Mouse (Mus musculus) spleen, embryonic (tissue): ENCODE measurements around the gene Gm44503.

Source experiments
- CTCF ChIA-PET: fragments of 350-600 bp; sonication (Branson Sonifier 250); formaldehyde crosslinking; loops from one replicate; lab custom pipeline; 2022; lab: Charles Lee

The Gm44503 gene

DNA sequence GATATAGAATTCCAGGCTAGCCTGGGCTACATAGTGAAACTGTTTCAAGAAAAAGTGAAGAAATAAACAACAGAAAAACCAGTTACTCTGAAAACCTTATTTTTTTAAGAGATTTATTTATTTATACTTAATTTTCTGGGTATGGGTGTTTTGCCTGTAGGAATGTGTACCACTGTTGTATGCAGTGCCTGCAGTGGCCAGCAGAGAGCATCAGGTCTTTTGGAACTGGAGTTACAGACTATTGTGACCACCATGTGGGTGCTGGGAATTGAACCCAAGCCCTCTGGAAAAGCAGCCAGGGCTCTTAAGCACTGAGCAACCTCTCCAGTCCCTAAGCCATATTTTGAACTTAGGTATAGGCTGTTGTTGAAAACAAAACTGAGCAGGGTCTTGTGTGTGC lies 14.3 kb downstream of the Gm44503 start:
- CTCF ChIA-PET: interaction anchor here (0.6 kb wide), 1 partner anchor 146 kb away, joined by 3 read pairs; no protein-coding TSS in a partner anchor

- CTCF ChIA-PET: no interaction called here
These were observed 16.1 kb downstream of the Gm44503 start for GRCm38 (mm10) chr9:72974734-72975133.

GRCm38 (mm10) chr9:72975242-72975641 lies 16.6 kb downstream of the Gm44503 start:
- CTCF ChIA-PET: interaction anchor here (0.6 kb wide), 1 partner anchor 504 kb away, joined by 6 read pairs; no protein-coding TSS in a partner anchor

DNA sequence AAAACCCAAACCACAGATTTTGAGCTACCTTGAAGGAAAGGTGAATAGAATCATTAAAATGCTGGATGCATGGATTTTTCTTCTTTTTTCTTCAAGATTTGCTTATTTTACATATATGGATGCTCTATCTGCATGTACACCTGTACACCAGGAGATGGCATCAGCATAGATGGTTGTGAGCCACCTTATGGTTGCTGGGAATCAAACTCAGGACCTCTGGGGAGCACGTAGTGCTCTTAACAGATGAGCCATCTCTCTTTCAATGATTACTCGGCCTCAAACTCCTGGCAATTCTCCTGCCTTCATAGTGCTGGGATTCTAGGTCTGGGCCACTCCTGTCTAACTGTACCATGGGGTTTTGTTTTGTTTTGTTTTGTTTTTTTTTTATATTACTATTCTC lies 24.4 kb downstream of the Gm44503 start:
- CTCF ChIA-PET: no interaction called here

- CTCF ChIA-PET: interaction anchor here (0.5 to 0.8 kb wide), 2 partner anchors 22 to 24 kb away, joined by 3 to 4 read pairs; no protein-coding TSS in a partner anchor
These were observed 26.9 kb downstream of the Gm44503 start, which contains the start of the genes Ccpg1os and Ccpg1 for GRCm38 (mm10) chr9:72985250-72986220. Ccpg1os (minus strand) TSS chr9:72985382. Ccpg1 (plus strand) TSS chr9:72985429.

GRCm38 (mm10) chr9:72987703-72988102 lies 29.1 kb downstream of the Gm44503 start:
- CTCF ChIA-PET: interaction anchor here (0.7 kb wide), 2 partner anchors 49 to 236 kb away, joined by 3 to 7 read pairs; no protein-coding TSS in a partner anchor

GRCm38 (mm10) chr9:72988706-72989105 lies 30.1 kb downstream of the Gm44503 start:
- CTCF ChIA-PET: no interaction called here

DNA sequence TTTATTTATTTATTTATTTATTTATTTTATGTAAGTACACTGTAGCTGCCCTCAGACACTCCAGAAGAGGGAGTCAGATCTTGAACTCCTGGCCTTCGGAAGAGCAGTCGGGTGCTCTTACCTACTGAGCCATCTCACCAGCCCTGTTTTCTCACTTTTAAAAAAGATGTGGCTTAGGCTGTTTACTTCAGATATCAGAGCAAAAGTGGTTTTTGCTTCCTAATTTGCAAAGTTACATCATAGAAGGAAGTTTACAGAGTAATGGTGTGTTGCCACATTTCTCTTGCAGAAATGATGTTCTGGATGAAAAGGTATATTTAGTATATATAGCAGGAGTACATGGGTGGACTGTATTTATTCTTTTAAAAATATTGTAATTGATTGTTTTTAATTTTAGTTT lies 32.8 kb downstream of the Gm44503 start:
- CTCF ChIA-PET: no interaction called here

- CTCF ChIA-PET: interaction anchor here (0.7 kb wide), 1 partner anchor 140 kb away, joined by 5 read pairs; no protein-coding TSS in a partner anchor
These were observed 33.9 kb downstream of the Gm44503 start for GRCm38 (mm10) chr9:72992576-72992975.

DNA sequence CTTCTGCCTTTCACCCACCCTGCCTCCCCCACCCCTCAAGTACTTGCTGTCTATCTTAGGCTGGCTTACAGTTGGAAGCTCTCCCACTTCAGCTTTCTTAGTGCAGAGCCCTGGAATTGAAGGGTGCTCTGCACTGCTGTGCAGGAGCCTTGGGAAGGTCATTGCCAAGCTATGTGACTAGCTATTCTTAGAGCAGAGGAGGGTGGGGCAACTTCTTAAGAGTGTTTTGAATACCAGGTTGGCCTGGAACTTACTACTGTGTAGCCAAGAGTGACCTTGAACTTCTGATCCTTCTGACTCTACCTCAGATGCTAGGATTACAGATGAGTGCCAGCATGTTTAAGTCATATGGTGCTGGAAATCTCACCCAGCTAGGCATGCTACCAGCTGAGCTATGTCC lies 37.5 kb downstream of the Gm44503 start:
- CTCF ChIA-PET: interaction anchor here (0.6 to 1.0 kb wide), 2 partner anchors 22 to 128 kb away, joined by 3 read pairs; no protein-coding TSS in a partner anchor

DNA sequence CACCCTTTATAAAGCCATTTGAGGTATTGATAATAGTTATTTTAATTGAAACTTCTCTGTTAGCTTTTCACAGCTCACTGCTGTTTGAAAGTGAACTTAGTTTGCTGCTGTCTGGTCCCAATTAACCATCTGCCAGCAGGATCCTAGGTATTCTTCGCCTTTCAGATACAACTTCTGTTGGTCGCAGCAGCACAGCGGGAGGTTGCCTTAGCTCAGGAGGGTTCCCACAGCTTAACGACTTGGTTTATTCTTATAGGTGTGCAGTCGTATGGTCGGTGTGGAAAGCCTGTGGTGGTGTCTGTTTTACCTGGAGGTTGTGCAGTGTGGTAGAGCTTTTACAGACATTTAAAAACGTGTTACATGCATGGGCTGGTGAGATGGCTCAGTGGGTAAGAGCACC lies 38.2 kb downstream of the Gm44503 start:
- CTCF ChIA-PET: interaction anchor here (0.6 to 1.0 kb wide), 2 partner anchors 22 to 127 kb away, joined by 3 read pairs; no protein-coding TSS in a partner anchor

DNA sequence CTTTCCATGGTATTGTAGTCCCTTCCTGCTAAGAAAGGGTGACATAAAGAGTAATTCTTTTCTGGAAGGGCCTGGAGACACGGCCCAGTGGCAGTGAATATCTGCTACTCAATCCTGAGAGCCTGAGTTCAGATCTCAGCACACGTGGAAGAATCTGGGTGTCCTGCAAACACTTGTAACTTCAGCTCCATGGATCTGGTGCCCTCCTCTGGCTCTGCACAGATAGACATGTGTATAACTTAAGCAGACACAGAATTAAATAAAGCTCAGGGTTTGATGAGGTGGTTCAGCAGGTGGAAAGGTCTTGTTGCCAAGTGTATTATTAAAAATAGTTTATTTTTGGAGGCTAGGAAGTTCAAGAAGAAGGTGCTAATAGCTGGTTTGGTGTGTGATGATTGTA lies 41.8 kb downstream of the Gm44503 start:
- CTCF ChIA-PET: no interaction called here

DNA sequence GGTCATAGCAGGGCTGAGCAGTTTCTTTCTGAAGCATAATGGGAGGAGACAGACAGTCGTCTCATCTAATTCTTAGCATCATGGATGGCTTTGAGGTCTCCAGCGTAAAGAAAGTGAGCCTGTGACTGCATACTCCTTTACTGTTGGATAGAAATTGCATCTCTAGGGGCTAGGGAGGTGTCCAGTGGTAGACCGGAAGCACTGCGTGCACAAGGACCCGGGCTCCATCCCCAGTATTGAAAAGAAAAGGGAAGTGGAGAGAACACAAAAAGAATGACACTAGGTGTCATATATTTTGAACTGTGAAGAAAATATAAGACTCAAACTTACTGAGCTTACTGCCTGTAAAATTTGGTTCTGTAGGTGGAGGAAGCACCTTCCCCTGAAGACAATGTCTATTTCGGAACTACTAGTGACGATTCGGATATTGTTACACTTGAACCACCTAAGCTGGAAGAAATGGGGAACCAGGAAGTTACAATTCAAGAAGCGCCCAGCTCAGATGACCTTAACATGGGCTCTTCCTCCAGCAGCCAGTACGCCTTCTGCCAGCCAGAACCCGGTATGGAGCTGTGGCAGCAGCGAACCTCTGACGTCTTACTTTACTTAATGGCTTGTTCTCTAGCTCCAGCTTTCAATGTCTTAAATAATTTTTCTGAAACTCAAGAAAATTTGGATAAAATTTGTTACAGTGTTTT lies 42.8 kb downstream of the Gm44503 start:
- CTCF ChIA-PET: interaction anchor here (0.5 kb wide), 1 partner anchor 1490 kb away, joined by 3 read pairs; no protein-coding TSS in a partner anchor

GRCm38 (mm10) chr9:73002177-73002576 lies 43.5 kb downstream of the Gm44503 start:
- CTCF ChIA-PET: no interaction called here

GRCm38 (mm10) chr9:73004076-73004475 lies 45.4 kb downstream of the Gm44503 start:
- CTCF ChIA-PET: no interaction called here

DNA sequence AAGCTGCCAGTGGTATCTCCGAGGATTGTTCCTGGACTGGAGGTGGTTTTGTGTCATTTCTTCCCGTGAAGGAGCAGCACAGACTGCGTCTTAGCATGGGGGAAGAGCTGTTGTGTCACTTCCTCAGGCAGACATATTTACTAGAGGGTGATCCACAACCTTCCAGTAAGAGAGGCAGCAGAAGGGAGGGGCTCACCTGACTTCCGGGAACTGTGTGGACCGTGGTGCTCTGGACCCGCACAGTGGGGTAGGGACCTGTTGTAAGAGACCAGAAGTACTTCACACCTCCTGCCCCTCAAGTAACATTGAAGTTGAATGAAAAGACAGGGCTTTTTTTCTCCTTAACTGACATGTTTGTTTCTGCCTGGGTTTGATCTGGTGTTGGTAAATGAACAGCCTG lies 46.5 kb downstream of the Gm44503 start:
- CTCF ChIA-PET: no interaction called here

DNA sequence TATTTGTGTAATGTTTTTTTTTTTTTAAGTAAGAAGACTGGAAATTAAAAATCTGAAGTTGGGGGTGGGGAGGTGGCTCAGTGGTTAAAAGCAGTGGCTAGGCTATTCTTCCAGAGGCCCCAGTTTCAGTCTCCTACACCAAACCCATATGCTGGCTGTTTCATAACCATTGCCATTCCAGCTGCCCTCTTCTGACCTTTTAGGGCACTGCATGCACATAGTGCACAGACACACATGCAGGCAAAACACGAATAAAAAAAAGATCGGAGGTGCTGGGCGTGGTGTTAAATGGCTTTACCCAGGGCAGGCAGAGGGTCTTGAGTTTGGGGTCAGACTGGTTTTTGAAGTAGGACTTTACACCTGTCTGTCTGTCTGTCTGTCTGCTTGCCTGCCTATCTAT lies 47.5 kb downstream of the Gm44503 start:
- CTCF ChIA-PET: interaction anchor here (0.7 kb wide), 1 partner anchor 39 kb away, joined by 3 read pairs; no protein-coding TSS in a partner anchor

DNA sequence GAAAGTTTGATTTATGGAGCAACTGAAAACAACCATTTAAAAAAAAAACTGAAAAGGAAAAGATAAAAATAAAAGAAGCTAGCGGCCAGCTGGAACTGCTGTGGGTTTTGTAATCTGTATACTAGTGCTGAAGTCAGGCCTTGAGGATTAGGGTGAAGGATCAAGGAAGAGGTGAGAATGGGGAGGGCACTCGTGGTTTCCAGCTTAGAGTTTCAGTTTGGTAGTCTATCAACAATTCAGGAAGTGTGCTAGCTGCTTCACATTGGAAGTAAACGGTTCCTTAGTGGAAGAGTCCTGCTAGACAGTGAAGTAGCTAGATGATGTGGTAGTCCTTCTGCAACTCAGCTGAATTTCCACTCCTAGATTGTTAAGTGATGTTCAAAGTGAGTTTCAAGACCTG lies 49.7 kb downstream of the Gm44503 start:
- CTCF ChIA-PET: interaction anchor here (0.5 kb wide), 1 partner anchor 58 kb away, joined by 4 read pairs; no protein-coding TSS in a partner anchor

GRCm38 (mm10) chr9:73012629-73013028 lies 54.0 kb downstream of the Gm44503 start:
- CTCF ChIA-PET: no interaction called here

DNA sequence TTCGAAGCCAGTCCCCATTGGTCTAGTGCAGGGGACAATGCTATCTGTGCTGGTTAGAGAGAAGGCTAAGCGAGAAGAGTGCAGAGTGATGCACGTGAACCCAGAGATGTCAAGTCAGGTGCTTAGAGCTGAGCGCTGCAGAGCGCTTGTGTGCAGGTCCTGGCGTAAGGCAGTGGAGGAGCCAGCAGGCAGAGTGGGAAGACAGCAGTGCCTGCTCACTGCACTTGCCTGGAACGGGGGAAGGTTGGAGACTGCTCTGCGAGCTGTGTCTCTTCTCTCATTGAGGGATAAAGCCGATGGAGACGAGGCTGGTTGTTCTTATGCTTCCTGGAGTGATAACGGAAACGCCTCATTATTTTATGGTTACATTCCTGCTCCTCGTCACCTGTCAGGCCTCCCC lies 56.1 kb downstream of the Gm44503 start:
- CTCF ChIA-PET: interaction anchor here (0.6 kb wide), 1 partner anchor 613 kb away, joined by 3 read pairs; no protein-coding TSS in a partner anchor

GRCm38 (mm10) chr9:73019841-73020240 lies 61.2 kb downstream of the Gm44503 start:
- CTCF ChIA-PET: no interaction called here
